In genomic region chr17:7652037-7652436, GRCm38 (mm10) we compare ENCODE assay signal across 27 mouse cellular contexts.
A peak's percentile ranks its signal among the peaks of the same experiment; 100 is the strongest.
DNase-seq lines count a peak whose midpoint lies in the region; ATAC-seq lines count a peak whose summit lies in the region.
"Had no signal": no experiment of that assay in that cellular context is flagged by ENCODE, and none has a peak within 500 bp of the region (broad histone marks: within the 10 kb centered on the region; RNA-seq: fewer than 3 reads in every experiment).

No protein-coding gene starts in this region.

- no peak overlapping the region for H3K27ac ChIP-seq in heart, embryonic 12.5 days (ENCODE audit: poor library complexity, severe bottlenecking)
- H3K27ac ChIP-seq in midbrain, embryonic 13.5 days: no peak overlapping the region
- H3K27ac ChIP-seq in midbrain, embryonic 11.5 days (ENCODE audit: low read depth, low read length): no peak overlapping the region
- H3K27ac ChIP-seq in liver, embryonic 11.5 days (ENCODE audit: low read depth, low read length): no peak overlapping the region
- H3K27ac ChIP-seq: forebrain, embryonic 15.5 days; heart, embryonic 15.5 days; limb, embryonic 10.5 days; limb, embryonic 15.5 days; liver, embryonic 14.5 days; midbrain, embryonic 12.5 days; neural tube, embryonic 12.5 days had no signal

- H3K9me3 ChIP-seq in heart, embryonic 12.5 days (replicated peaks): no peaks in the 10 kb centered on the region; the same call in 1 of the 2 replicates
- H3K9me3 ChIP-seq in midbrain, embryonic 13.5 days: no peaks in the 10 kb centered on the region
- H3K9me3 ChIP-seq in midbrain, embryonic 11.5 days (ENCODE audit: control insufficient read depth, low read length): no peaks in the 10 kb centered on the region
- H3K9me3 ChIP-seq in liver, embryonic 11.5 days (ENCODE audit: control insufficient read depth, low read length): no peaks in the 10 kb centered on the region
- H3K9me3 ChIP-seq: forebrain, embryonic 15.5 days; heart, embryonic 15.5 days; limb, embryonic 10.5 days; limb, embryonic 15.5 days; midbrain, embryonic 12.5 days; neural tube, embryonic 12.5 days had no signal

- peak; percentile 91 for DNase-seq in heart, adult 11 months
- no peak for DNase-seq in midbrain, embryonic 11.5 days (ENCODE audit: low spot score, missing footprints)
- peak; percentile 6 for DNase-seq in right cerebral cortex, postnatal 25 days
- DNase-seq in right cerebral cortex, postnatal 36 days (ENCODE audit: low spot score in 2 of 2): no peak
- DNase-seq in telencephalon, adult 2 months (ENCODE audit: low read depth, low spot score): peak; percentile 3
- DNase-seq in liver, embryonic 11.5 days (ENCODE audit: low spot score): no peak
- DNase-seq: adrenal gland, postnatal 25 days; cerebellum, adult 2 months; cerebellum, postnatal 14 days; gastrocnemius, postnatal 10 days; kidney, adult 8-10 months; kidney, postnatal 10 days; lung, adult 2 months; lung, postnatal 14 days; right cerebral cortex, postnatal 14 days; thymus, postnatal 4 days had no signal

- 87% methylated on average over 1 of the region's 1 CpGs for WGBS in heart, embryonic 12.5 days
- WGBS in midbrain, embryonic 13.5 days: 73% methylated on average over 1 of the region's 1 CpGs
- WGBS in midbrain, embryonic 11.5 days: 94% methylated on average over 1 of the region's 1 CpGs
- 90% methylated on average over 1 of the region's 1 CpGs for WGBS in liver, embryonic 11.5 days

- no peak overlapping the region for H3K4me2 ChIP-seq in heart, embryonic 12.5 days
- no peak overlapping the region for H3K4me2 ChIP-seq in midbrain, embryonic 13.5 days (replicated peaks)
- no peak overlapping the region for H3K4me2 ChIP-seq in midbrain, embryonic 11.5 days
- H3K4me2 ChIP-seq in liver, embryonic 11.5 days: no peak overlapping the region
- H3K4me2 ChIP-seq: forebrain, embryonic 15.5 days; heart, embryonic 15.5 days; limb, embryonic 15.5 days; midbrain, embryonic 12.5 days; neural tube, embryonic 12.5 days had no signal

- no peaks in the 10 kb centered on the region for H3K4me1 ChIP-seq in heart, embryonic 12.5 days (replicated peaks)
- H3K4me1 ChIP-seq in midbrain, embryonic 13.5 days (replicated peaks): peaks cover 5% of the 10 kb centered on the region; the same call in 1 of the 2 replicates
- H3K4me1 ChIP-seq in midbrain, embryonic 11.5 days (ENCODE audit: control insufficient read depth, insufficient read depth, low read length): no peaks in the 10 kb centered on the region
- H3K4me1 ChIP-seq in liver, embryonic 11.5 days (replicated peaks; ENCODE audit: control insufficient read depth, insufficient read depth, low read length): no peaks in the 10 kb centered on the region
- H3K4me1 ChIP-seq: forebrain, embryonic 15.5 days; heart, embryonic 15.5 days; limb, embryonic 10.5 days; midbrain, embryonic 12.5 days; neural tube, embryonic 12.5 days had no signal

- H3K36me3 ChIP-seq in heart, embryonic 12.5 days: no peaks in the 10 kb centered on the region
- no peaks in the 10 kb centered on the region for H3K36me3 ChIP-seq in midbrain, embryonic 13.5 days
- H3K36me3 ChIP-seq in midbrain, embryonic 11.5 days (ENCODE audit: control insufficient read depth, insufficient read depth, low read length): no peaks in the 10 kb centered on the region
- H3K36me3 ChIP-seq in liver, embryonic 11.5 days (ENCODE audit: control insufficient read depth, insufficient read depth, low read length): no peaks in the 10 kb centered on the region
- H3K36me3 ChIP-seq: forebrain, embryonic 15.5 days; heart, embryonic 15.5 days; limb, embryonic 10.5 days; limb, embryonic 15.5 days; midbrain, embryonic 12.5 days; neural tube, embryonic 12.5 days had no signal

- H3K4me3 ChIP-seq in heart, embryonic 12.5 days: no peak overlapping the region
- no peak overlapping the region for H3K4me3 ChIP-seq in midbrain, embryonic 13.5 days (replicated peaks)
- no peak overlapping the region for H3K4me3 ChIP-seq in midbrain, embryonic 11.5 days (ENCODE audit: low read depth, low read length)
- no peak overlapping the region for H3K4me3 ChIP-seq in liver, embryonic 11.5 days (ENCODE audit: low read depth, low read length)
- H3K4me3 ChIP-seq: forebrain, embryonic 15.5 days; heart, embryonic 15.5 days; limb, embryonic 10.5 days; limb, embryonic 15.5 days; midbrain, embryonic 12.5 days; neural tube, embryonic 12.5 days had no signal

- no peaks in the 10 kb centered on the region for H3K27me3 ChIP-seq in heart, embryonic 12.5 days (replicated peaks)
- H3K27me3 ChIP-seq in midbrain, embryonic 13.5 days: no peaks in the 10 kb centered on the region
- no peaks in the 10 kb centered on the region for H3K27me3 ChIP-seq in midbrain, embryonic 11.5 days (ENCODE audit: control insufficient read depth, insufficient read depth, low read length)
- H3K27me3 ChIP-seq in liver, embryonic 11.5 days (replicated peaks; ENCODE audit: control insufficient read depth, insufficient read depth, low read length): no peaks in the 10 kb centered on the region
- H3K27me3 ChIP-seq: forebrain, embryonic 15.5 days; heart, embryonic 15.5 days; limb, embryonic 15.5 days; midbrain, embryonic 12.5 days; neural tube, embryonic 12.5 days had no signal

- H3K9ac ChIP-seq in heart, embryonic 12.5 days: no peak overlapping the region
- H3K9ac ChIP-seq in midbrain, embryonic 13.5 days (replicated peaks): no peak overlapping the region
- H3K9ac ChIP-seq in midbrain, embryonic 11.5 days (ENCODE audit: low read length): no peak overlapping the region
- no peak overlapping the region for H3K9ac ChIP-seq in liver, embryonic 11.5 days (ENCODE audit: low read depth, low read length)
- H3K9ac ChIP-seq: forebrain, embryonic 15.5 days; heart, embryonic 15.5 days; limb, embryonic 15.5 days; liver, embryonic 14.5 days; midbrain, embryonic 12.5 days; neural tube, embryonic 12.5 days had no signal

- ATAC-seq in heart, embryonic 12.5 days (ENCODE audit: insufficient number of reproducible peaks, low FRiP score): no peak
- 0 out of 2 replicates have a peak, but pooled peaks have one; percentile 27 for ATAC-seq in midbrain, embryonic 13.5 days
- no peak for ATAC-seq in midbrain, embryonic 11.5 days (ENCODE audit: low FRiP score)
- no peak for ATAC-seq in liver, embryonic 11.5 days (replicated peaks; ENCODE audit: low FRiP score)
- ATAC-seq: CD4-positive, CD25-positive, alpha-beta regulatory T cell, adult 4 months; forebrain, embryonic 15.5 days; intestine, embryonic 16.5 days had no signal

Comparison
In these comparisons a context has a peak if more than half of its experiments do, and no peak if none do; other contexts are left out.
1. DNase-seq: peak in heart, adult 11 months (single experiment), right cerebral cortex, postnatal 25 days (single experiment) and telencephalon, adult 2 months (single experiment); none in midbrain, embryonic 11.5 days (single experiment), right cerebral cortex, postnatal 36 days (0 of 2) and liver, embryonic 11.5 days (single experiment).